ENCODE assay signal across 21 mouse cellular contexts in the genomic region with DNA sequence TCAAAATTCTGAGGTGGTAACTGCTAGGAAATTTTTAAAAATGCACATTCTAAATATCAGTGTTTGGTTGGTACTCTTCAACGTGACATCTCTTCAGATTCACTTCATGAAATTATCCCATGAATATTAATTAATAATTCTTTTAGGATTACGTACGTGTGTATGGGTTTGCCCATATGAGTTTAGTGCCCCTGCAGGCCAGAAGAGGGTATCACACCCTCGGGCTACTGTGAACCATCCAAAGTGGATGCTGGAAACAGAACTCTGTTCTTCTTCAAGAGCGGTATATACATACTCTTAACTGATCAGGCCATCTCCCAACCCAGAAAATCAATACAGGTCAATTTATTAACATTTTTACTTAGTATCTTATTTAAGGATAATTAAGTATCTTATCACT.
DNase-seq lines count a peak whose midpoint lies in the region; ATAC-seq and TF ChIP-seq lines count a peak whose summit lies in the region.
"Had no signal": no experiment of that assay in that cellular context is flagged by ENCODE, and none has a peak within 500 bp of the region (broad histone marks: within the 10 kb centered on the region; RNA-seq: fewer than 3 reads in every experiment).

No protein-coding gene starts in this region.

- H3K27ac ChIP-seq in heart, postnatal 0 days (ENCODE audit: low read depth), result no peak overlapping the region
- no peak overlapping the region for H3K27ac ChIP-seq in liver, embryonic 14.5 days
- H3K27ac ChIP-seq: embryonic facial prominence, embryonic 10.5 days; neural tube, embryonic 12.5 days had no signal

- intact Hi-C loops in heart, postnatal 10 days (cut with DNase I), result no loop called here

- TF ChIP-seq POLR2A in brain, embryonic 14.5 days (IDR thresholded peaks at IDR 0.05; ENCODE audit: borderline replicate concordance, extremely low read depth, insufficient read depth, insufficient read length, poor library complexity, severe bottlenecking), result no peak

- DNase-seq in heart, postnatal 0 days (ENCODE audit: low spot score), result no peak
- no peak for DNase-seq in heart, postnatal 10 days
- DNase-seq in liver, embryonic 14.5 days (ENCODE audit: low read depth in 3 of 3, low spot score in 3 of 3), result no peak
- no peak for DNase-seq in liver
- no peak for DNase-seq in brain, embryonic 14.5 days (ENCODE audit: low read depth)
- DNase-seq in thymus, postnatal 10 days (ENCODE audit: low spot score in 2 of 2), result no peak
- no peak for DNase-seq in neural tube, embryonic 10.5 days (ENCODE audit: extremely low spot score, low spot score)
- DNase-seq: adrenal gland, postnatal 25 days; gastrocnemius, postnatal 14 days; heart, postnatal 4 days; kidney, adult 11 months; kidney, postnatal 4 days; lung, postnatal 36 days; right cerebral cortex, postnatal 14 days had no signal

- no peaks in the 10 kb centered on the region for H3K36me3 ChIP-seq in heart, postnatal 0 days (replicated peaks; ENCODE audit: control insufficient read depth, insufficient read depth, low read length)
- H3K36me3 ChIP-seq in liver, embryonic 14.5 days (replicated peaks; ENCODE audit: control insufficient read depth, insufficient read depth, low read depth), result no peaks in the 10 kb centered on the region
- no peaks in the 10 kb centered on the region for H3K36me3 ChIP-seq in E14TG2a.4 (ENCODE audit: insufficient read depth, low read length)
- H3K36me3 ChIP-seq: embryonic facial prominence, embryonic 10.5 days; neural tube, embryonic 12.5 days had no signal

- H3K4me2 ChIP-seq in heart, postnatal 0 days (ENCODE audit: low read depth, low read length), result no peak overlapping the region
- H3K4me2 ChIP-seq in liver, embryonic 14.5 days (ENCODE audit: low read depth), result no peak overlapping the region
- H3K4me2 ChIP-seq: heart, embryonic 11.5 days; neural tube, embryonic 12.5 days had no signal

- peak; percentile 21 for TF ChIP-seq CTCF in heart, postnatal 0 days (IDR thresholded peaks at IDR 0.05; ENCODE audit: low read depth)
- TF ChIP-seq CTCF in liver, embryonic 14.5 days (IDR thresholded peaks at IDR 0.05; ENCODE audit: low read depth), result peak; percentile 40; the same call in 1 of the 2 replicates
- TF ChIP-seq CTCF in E14TG2a.4 (conservative IDR thresholded peaks at IDR 0.05; ENCODE audit: low read length), result peak; percentile 83
- TF ChIP-seq CTCF in brain, embryonic 14.5 days (IDR thresholded peaks at IDR 0.05; ENCODE audit: borderline replicate concordance, extremely low read depth, insufficient read depth, insufficient read length), result peak; percentile 43; the same call in 1 of the 2 replicates

- no peak for ATAC-seq in heart, postnatal 0 days (ENCODE audit: insufficient read depth, low read depth)
- ATAC-seq in liver, embryonic 14.5 days (ENCODE audit: insufficient read depth), result no peak
- ATAC-seq: activated CD4-positive, CD25-positive, alpha-beta regulatory T cell, adult 4 months; midbrain, embryonic 16.5 days had no signal

- no peak for TF ChIP-seq EP300 in heart, postnatal 0 days (IDR thresholded peaks at IDR 0.05; ENCODE audit: low read depth)
- TF ChIP-seq EP300 in liver, embryonic 14.5 days (IDR thresholded peaks at IDR 0.05; ENCODE audit: low read depth), result no peak

- H3K4me3 ChIP-seq in heart, postnatal 0 days (ENCODE audit: low read depth, low read length), result no peak overlapping the region
- no peak overlapping the region for H3K4me3 ChIP-seq in liver, embryonic 14.5 days (ENCODE audit: insufficient read depth in 1 of 2, low read depth in 2 of 2, low read length in 2 of 2)
- H3K4me3 ChIP-seq in E14TG2a.4 (replicated peaks; ENCODE audit: low read length), result no peak overlapping the region
- H3K4me3 ChIP-seq: embryonic facial prominence, embryonic 10.5 days; erythroblast, embryonic 14.5 days; neural tube, embryonic 12.5 days had no signal

- H3K27me3 ChIP-seq in heart, postnatal 0 days (ENCODE audit: control insufficient read depth, insufficient read depth, low read length), result no peaks in the 10 kb centered on the region
- no peaks in the 10 kb centered on the region for H3K27me3 ChIP-seq in liver, embryonic 14.5 days (ENCODE audit: control insufficient read depth, insufficient read depth, low read length)
- no peaks in the 10 kb centered on the region for H3K27me3 ChIP-seq in E14TG2a.4 (ENCODE audit: insufficient read depth, low read length)
- H3K27me3 ChIP-seq: neural tube, embryonic 12.5 days had no signal

- 74% methylated on average over 5 of the region's 5 CpGs for WGBS in heart, postnatal 0 days
- 53% methylated on average over 5 of the region's 5 CpGs for WGBS in liver, embryonic 14.5 days (ENCODE audit: insufficient replicate concordance)

- no peak overlapping the region for H3K9ac ChIP-seq in heart, postnatal 0 days (replicated peaks; ENCODE audit: low read depth, low read length)
- H3K9ac ChIP-seq in liver, embryonic 14.5 days (replicated peaks), result no peak overlapping the region
- H3K9ac ChIP-seq: neural tube, embryonic 12.5 days had no signal

- H3K9me3 ChIP-seq in heart, postnatal 0 days (replicated peaks; ENCODE audit: control insufficient read depth, low read length), result no peaks in the 10 kb centered on the region
- H3K9me3 ChIP-seq in liver, embryonic 14.5 days (ENCODE audit: control insufficient read depth, low read length), result no peaks in the 10 kb centered on the region
- H3K9me3 ChIP-seq in E14TG2a.4 (ENCODE audit: low read length), result no peaks in the 10 kb centered on the region

- no peaks in the 10 kb centered on the region for H3K4me1 ChIP-seq in heart, postnatal 0 days (ENCODE audit: control insufficient read depth, insufficient read depth)
- H3K4me1 ChIP-seq in liver, embryonic 14.5 days (replicated peaks; ENCODE audit: control insufficient read depth in 2 of 2, insufficient read depth in 2 of 2, low read length in 1 of 2), result no peaks in the 10 kb centered on the region
- H3K4me1 ChIP-seq in E14TG2a.4 (replicated peaks; ENCODE audit: low read depth, low read length), result 0 out of 2 replicates have a peak, but pooled peaks cover 2% of the 10 kb centered on the region
- H3K4me1 ChIP-seq: embryonic facial prominence, embryonic 10.5 days; neural tube, embryonic 12.5 days had no signal

Comparison
In these comparisons a context has a peak if more than half of its experiments do, and no peak if none do; other contexts are left out.
1. CTCF ChIP-seq: peak in every context shown above with its lines; median percentile 83 in E14TG2a.4; 43 in brain, embryonic 14.5 days; 40 in liver, embryonic 14.5 days; 21 in heart, postnatal 0 days.